Mouse (Mus musculus) MEL (cell line): Measurements from ENCODE around the gene Epb41. TPM values are rescaled to one million over a fixed set of nuclear protein-coding genes. Genes with fewer than 3 reads are reported as not detected.

Experiments
- DNase-seq: peaks from one replicate; pipeline ENCODE4 v3.0.0; 2011; ENCODE audit warnings: low read depth, low spot score
- H3K27ac ChIP-seq: 2 replicates; pipeline ENCODE4 v1.5.1; 2012; ENCODE audit warnings: low read depth, mild to moderate bottlenecking, control low read depth, low read length, moderate library complexity; ENCODE audit not compliant: control insufficient read depth
- H3K27me3 ChIP-seq, 2 experiments: fragments of 150-350 bp in 1 of 2; sonication (generic) in 1 of 2; 2 replicates each; pipeline ENCODE4 v1.6.1; 2012; ENCODE audit warnings: low read length in 2 of 2, mild to moderate bottlenecking in 2 of 2, improper control_type of control experiment in 1 of 2, moderate library complexity in 1 of 2; ENCODE audit not compliant: insufficient read depth in 2 of 2, control insufficient read depth in 1 of 2
- H3K36me3 ChIP-seq, 2 experiments: 2 replicates each; pipeline ENCODE4 v1.6.1; 2012 to 2014; ENCODE audit warnings: low read length in 2 of 2, improper control_type of control experiment in 1 of 2, inconsistent platforms in 1 of 2, mild to moderate bottlenecking in 1 of 2; ENCODE audit not compliant: insufficient read depth in 2 of 2, control insufficient read depth in 1 of 2
- H3K4me1 ChIP-seq, 2 experiments: fragments of 150-350 bp in 1 of 2; sonication (generic) in 1 of 2; 2 replicates each; pipeline ENCODE4 v1.6.1; 2012; ENCODE audit warnings: low read length in 2 of 2, improper control_type of control experiment in 1 of 2, mild to moderate bottlenecking in 1 of 2; ENCODE audit not compliant: insufficient read depth in 2 of 2, control insufficient read depth in 1 of 2
- H3K4me3 ChIP-seq, 2 experiments: fragments of 150-350 bp in 1 of 2; sonication (generic) in 1 of 2; 2 replicates each; pipeline ENCODE4 v1.5.1; 2012; ENCODE audit warnings: low read depth in 2 of 2, low read length in 2 of 2, mild to moderate bottlenecking in 2 of 2, moderate library complexity in 2 of 2, control low read depth in 1 of 2, improper control_type of control experiment in 1 of 2; ENCODE audit not compliant: control insufficient read depth in 1 of 2, insufficient read depth in 1 of 2
- H3K79me2 ChIP-seq: 2 replicates; pipeline ENCODE4 v1.6.1; 2012; ENCODE audit warnings: mild to moderate bottlenecking, low read length, moderate library complexity; ENCODE audit not compliant: control insufficient read depth, poor library complexity, insufficient read depth
- H3K9ac ChIP-seq: 2 replicates; pipeline ENCODE4 v1.6.1; 2012; ENCODE audit warnings: low read depth, mild to moderate bottlenecking, control low read depth, low read length, moderate library complexity; ENCODE audit not compliant: control insufficient read depth, poor library complexity, severe bottlenecking
- H3K9me3 ChIP-seq: fragments of 150-350 bp; sonication (generic); replicated peaks from 2 replicates; pipeline ENCODE4 v1.6.1; 2012; ENCODE audit warnings: mild to moderate bottlenecking, low read length, improper control_type of control experiment, moderate library complexity; ENCODE audit not compliant: insufficient read depth
- BHLHE40 ChIP-seq: IDR thresholded peaks from 2 replicates; pipeline ENCODE4 v1.6.1; 2012; ENCODE audit warnings: low read depth, mild to moderate bottlenecking, inconsistent platforms, low read length, improper control_type of control experiment, borderline replicate concordance
- CHD1 ChIP-seq: IDR thresholded peaks from 2 replicates; pipeline ENCODE4 v1.6.1; 2012; ENCODE audit warnings: low read depth, mild to moderate bottlenecking, inconsistent platforms, low read length, improper control_type of control experiment
- CTCF ChIP-seq, 3 experiments: IDR thresholded peaks in 2 of 3; conservative IDR thresholded peaks in 1 of 3; 2 replicates each; pipeline ENCODE4 v1.5.1; 2011 to 2012; ENCODE audit warnings: low read length in 3 of 3, low read depth in 2 of 3, mild to moderate bottlenecking in 2 of 3, improper control_type of control experiment in 1 of 3, inconsistent platforms in 1 of 3, mixed read lengths in 1 of 3, moderate library complexity in 1 of 3; ENCODE audit not compliant: control insufficient read depth in 1 of 3, insufficient read depth in 1 of 3, poor library complexity in 1 of 3, severe bottlenecking in 1 of 3
- ELF1 ChIP-seq: IDR thresholded peaks from 2 replicates; pipeline ENCODE4 v1.6.1; 2014; ENCODE audit warnings: low read depth, mild to moderate bottlenecking, inconsistent platforms, low read length, improper control_type of control experiment, moderate library complexity
- EP300 ChIP-seq, 2 experiments: IDR thresholded peaks; 2 replicates each; pipeline ENCODE4 v1.6.1; 2011; ENCODE audit warnings: improper control_type of control experiment in 2 of 2, low read length in 2 of 2, low read depth in 1 of 2, mild to moderate bottlenecking in 1 of 2
- ETS1 ChIP-seq: IDR thresholded peaks from 2 replicates; pipeline ENCODE4 v1.6.1; 2012; ENCODE audit warnings: low read depth, mild to moderate bottlenecking, inconsistent platforms, low read length, improper control_type of control experiment, moderate library complexity
- JUND ChIP-seq: IDR thresholded peaks from 2 replicates; pipeline ENCODE4 v1.6.1; 2011; ENCODE audit warnings: low read depth, mild to moderate bottlenecking, improper control_type of control experiment, low read length
- KAT2A ChIP-seq: conservative IDR thresholded peaks from 2 replicates; pipeline ENCODE4 v1.6.1; 2012; ENCODE audit warnings: low read depth, low read length, improper control_type of control experiment, inconsistent platforms
- MAX ChIP-seq: IDR thresholded peaks from 2 replicates; pipeline ENCODE4 v1.6.1; 2011; ENCODE audit warnings: low read length, improper control_type of control experiment
- MAZ ChIP-seq: IDR thresholded peaks from 2 replicates; pipeline ENCODE4 v1.6.1; 2012; ENCODE audit warnings: low read depth, mild to moderate bottlenecking, inconsistent platforms, low read length, improper control_type of control experiment
- MXI1 ChIP-seq: IDR thresholded peaks from 2 replicates; pipeline ENCODE4 v1.6.1; 2011; ENCODE audit warnings: mild to moderate bottlenecking, low read depth, low read length, improper control_type of control experiment
- MYC ChIP-seq: IDR thresholded peaks from 2 replicates; pipeline ENCODE4 v1.6.1; 2011; ENCODE audit warnings: low read depth, mild to moderate bottlenecking, low read length, improper control_type of control experiment, moderate library complexity
- RAD21 ChIP-seq: IDR thresholded peaks from 2 replicates; pipeline ENCODE4 v1.6.1; 2011; ENCODE audit warnings: mild to moderate bottlenecking, low read depth, low read length, improper control_type of control experiment
- SIN3A ChIP-seq: IDR thresholded peaks from 2 replicates; pipeline ENCODE4 v1.6.1; 2012; ENCODE audit warnings: low read length, improper control_type of control experiment, inconsistent platforms
- SMC3 ChIP-seq: IDR thresholded peaks from 2 replicates; pipeline ENCODE4 v1.6.1; 2011; ENCODE audit warnings: low read depth, low read length, improper control_type of control experiment
- TAL1 ChIP-seq: IDR thresholded peaks from 2 replicates; pipeline ENCODE4 v1.6.1; 2012; ENCODE audit warnings: mild to moderate bottlenecking, inconsistent platforms, low read length, moderate library complexity, mixed read lengths
- TBP ChIP-seq: IDR thresholded peaks from 2 replicates; pipeline ENCODE4 v1.8.0; 2011; ENCODE audit warnings: low read depth, low read length, improper control_type of control experiment
- USF1 ChIP-seq: IDR thresholded peaks from 2 replicates; pipeline ENCODE4 v1.6.1; 2014; ENCODE audit warnings: low read depth, mild to moderate bottlenecking, inconsistent platforms, low read length, improper control_type of control experiment, moderate library complexity
- ZC3H11A ChIP-seq: IDR thresholded peaks from 2 replicates; pipeline ENCODE4 v1.6.1; 2012; ENCODE audit warnings: low read depth, mild to moderate bottlenecking, inconsistent platforms, low read length, improper control_type of control experiment
- ZNF384 ChIP-seq: IDR thresholded peaks from 2 replicates; pipeline ENCODE4 v1.6.1; 2012; ENCODE audit warnings: low read depth, mild to moderate bottlenecking, inconsistent platforms, low read length, improper control_type of control experiment
- polyA plus RNA-seq, 2 experiments: library from polyadenylated mRNA; stranded (reverse) in 1 of 2; unstranded in 1 of 2; fragments of >175 nt in 1 of 2; fragments of >200 nt in 1 of 2; gene quantifications; 2 replicates each; pipeline versions ENCODE4 v1.2.1 to v1.2.4; 2012; ENCODE audit warnings: low replicate concordance in 2 of 2, low read depth in 1 of 2; ENCODE audit not compliant: insufficient read length in 2 of 2, insufficient read depth in 1 of 2, missing spikeins in 1 of 2
- total RNA-seq: library from RNA; depleted of rRNA; stranded (reverse); fragments of 300-350 nt; gene quantifications from 2 replicates; pipeline ENCODE4 v1.2.3, GENCODE M21; 2012

Gene Epb41
- total and polyA plus RNA-seq, 3 experiments: 36.5 to 115 (median 44.3) TPM

DNA sequence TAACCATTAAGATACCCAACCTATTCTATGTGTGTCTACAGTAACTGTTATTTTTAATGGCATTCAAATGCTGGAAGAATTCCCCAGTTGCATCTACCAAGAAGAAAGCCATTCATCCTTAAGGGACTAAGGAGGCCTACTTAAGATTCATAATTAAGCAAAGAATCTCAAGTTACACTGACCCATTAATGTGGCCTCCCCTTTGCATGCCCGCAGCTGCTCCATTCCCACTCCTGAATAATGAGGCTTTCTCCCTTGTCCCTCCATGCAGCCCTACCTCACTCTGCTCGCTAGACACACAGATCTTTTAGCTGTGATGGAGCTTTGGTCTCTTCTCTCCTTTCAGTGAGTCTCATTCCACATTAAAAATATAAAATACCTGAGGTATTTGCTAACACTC lies 40.9 kb downstream of the Epb41 start (continued):
- TF ChIP-seq MAZ: no peak
- TF ChIP-seq SIN3A: no peak

DNA sequence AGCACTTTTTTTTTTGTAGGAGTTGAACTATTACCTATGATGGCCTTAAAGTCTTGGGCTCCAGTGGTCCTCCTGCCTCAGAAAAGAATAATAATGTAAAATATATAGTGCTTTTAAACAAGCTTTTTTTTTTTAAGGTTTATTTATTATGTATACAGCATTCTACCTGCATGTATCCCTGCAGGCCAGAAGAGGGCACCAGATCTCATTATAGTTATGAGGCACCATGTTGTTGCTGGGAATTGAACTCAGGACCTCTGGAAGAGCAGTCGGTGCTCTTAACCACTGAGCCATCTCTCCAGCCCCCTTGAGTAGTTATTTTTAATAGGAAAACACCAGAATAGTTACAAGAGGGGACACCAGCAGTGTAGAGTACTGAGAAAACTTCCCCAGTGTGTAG lies 41.9 kb downstream of the Epb41 start:
- TF ChIP-seq ZC3H11A (peak; percentile 28; the same call in 1 of the 2 replicates), SMC3 (peak; percentile 48), ZNF384 (peak; percentile 66; the same call in 1 of the 2 replicates), CTCF (IDR thresholded peaks at IDR 0.05 in 2 of 3, conservative IDR thresholded peaks at IDR 0.05 in 1 of 3; ENCODE audit: control insufficient read depth in 1 of 3, insufficient read depth in 1 of 3, low read depth in 2 of 3, low read length in 3 of 3, poor library complexity in 1 of 3, severe bottlenecking in 1 of 3) (peak; percentile 18 to 45 (median 30); a peak in 4 of 6 replicates), TAL1 (no peak), MAX (no peak), RAD21 (peak; percentile 32)
- Histone ChIP-seq H3K27ac (no peak overlapping the region), H3K4me3 (no peak overlapping the region), H3K27me3 (no peaks in the 10 kb centered on the region), H3K9me3 (no peaks in the 10 kb centered on the region), H3K4me1 (peaks cover 8 to 14% of the 10 kb centered on the region in 2 experiments), H3K79me2 (peaks cover 23% of the 10 kb centered on the region), H3K36me3 (peaks cover 5 to 21% of the 10 kb centered on the region in 2 experiments), H3K9ac (no peak overlapping the region)
- peak; percentile 26 for DNase-seq

DNA sequence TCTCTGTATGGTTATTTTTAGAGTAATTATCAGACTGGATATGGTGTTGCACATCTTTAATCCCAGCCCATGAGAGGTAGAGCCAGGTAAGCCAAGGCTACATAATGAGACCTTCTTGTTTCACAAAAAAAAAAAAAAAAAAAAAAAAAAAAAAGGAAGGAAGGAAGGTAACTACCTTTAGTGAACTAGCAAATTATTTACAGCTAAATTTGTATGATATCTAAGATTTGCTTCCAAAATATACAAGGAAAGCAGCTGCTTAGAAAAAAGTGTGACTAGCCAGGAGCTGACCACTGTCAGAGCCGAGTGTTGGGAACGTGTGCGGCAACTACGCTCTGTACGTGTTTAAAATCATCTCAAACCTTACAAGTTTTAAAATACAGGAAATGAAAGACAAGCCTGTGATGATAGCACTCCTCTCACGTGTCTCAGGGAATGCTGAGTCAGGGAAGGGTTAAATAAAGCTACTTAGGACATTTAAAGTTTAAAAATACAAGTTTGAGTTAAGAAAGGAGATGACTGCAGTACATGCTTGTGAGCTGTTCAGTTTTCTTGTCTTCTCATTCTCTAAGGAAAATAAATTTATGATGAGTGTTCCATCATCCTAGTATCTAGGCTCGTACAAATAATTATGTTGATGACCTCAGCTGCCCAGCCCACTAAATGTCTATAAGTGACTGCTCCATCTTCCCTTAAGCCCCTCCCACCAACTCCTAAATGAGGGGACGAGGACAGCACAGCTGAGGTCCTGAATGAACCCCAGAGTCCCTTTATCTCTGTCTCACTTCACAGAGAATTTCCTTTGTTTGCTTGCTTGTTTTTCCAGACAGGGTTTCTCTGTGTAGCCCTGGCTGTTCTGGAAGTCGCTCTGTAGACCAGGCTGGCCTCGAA lies 45.0 kb downstream of the Epb41 start:
- H3K27ac ChIP-seq: peak overlapping the region; percentile 44
- H3K9ac ChIP-seq: peak overlapping the region; percentile 13; the same call in 1 of the 2 replicates
- H3K4me1 ChIP-seq: peaks cover 20 to 38% of the 10 kb centered on the region in 2 experiments
- H3K9me3 ChIP-seq: no peaks in the 10 kb centered on the region
- peak overlapping the region in 1 of 2 experiments; percentile 24; a peak in 2 of 4 replicates for H3K4me3 ChIP-seq
- TF ChIP-seq KAT2A: no peak
- peak; percentile 40; the same call in 1 of the 2 replicates for TF ChIP-seq MYC
- peak; percentile 66; the same call in 1 of the 2 replicates for TF ChIP-seq ETS1
- peak; percentile 48; the same call in 1 of the 2 replicates for TF ChIP-seq SIN3A
- 0 out of 2 replicates have a peak, but pooled peaks have one; percentile 21 for TF ChIP-seq CHD1
- no peak for TF ChIP-seq TBP
- no peak for TF ChIP-seq ELF1
- TF ChIP-seq MXI1: peak; percentile 85
- TF ChIP-seq JUND: no peak
- TF ChIP-seq BHLHE40: peak; percentile 94
- peak; percentile 87 for TF ChIP-seq ZNF384
- peak; percentile 30; the same call in 1 of the 2 replicates for TF ChIP-seq MAX
- TF ChIP-seq USF1: peak; percentile 66; the same call in 1 of the 2 replicates
- TF ChIP-seq EP300 (IDR thresholded peaks at IDR 0.05; ENCODE audit: low read depth in 1 of 2, low read length in 2 of 2): no peak
- no peaks in the 10 kb centered on the region for H3K27me3 ChIP-seq
- H3K79me2 ChIP-seq: peaks cover 15% of the 10 kb centered on the region
- DNase-seq: peak; percentile 39
- H3K36me3 ChIP-seq: peaks cover 5 to 39% of the 10 kb centered on the region in 2 experiments
